In genomic region chr5:44303886-44304855, GRCm38 (mm10) we compare ENCODE assay signal across 8 mouse cellular contexts.
DNase-seq lines count a peak whose midpoint lies in the region; ATAC-seq and TF ChIP-seq lines count a peak whose summit lies in the region.

No protein-coding gene starts in this region.

- H3K27me3 ChIP-seq in heart, embryonic 15.5 days: no peaks in the 10 kb centered on the region; the same call in 1 of the 2 replicates
- no peaks in the 10 kb centered on the region for H3K27me3 ChIP-seq in liver, embryonic 14.5 days (ENCODE audit: control insufficient read depth, insufficient read depth, low read length)
- H3K27me3 ChIP-seq in neural tube, embryonic 15.5 days (replicated peaks): no peaks in the 10 kb centered on the region

- H3K36me3 ChIP-seq in heart, embryonic 15.5 days: no peaks in the 10 kb centered on the region
- H3K36me3 ChIP-seq in liver, embryonic 14.5 days (replicated peaks; ENCODE audit: control insufficient read depth, insufficient read depth, low read depth): no peaks in the 10 kb centered on the region
- H3K36me3 ChIP-seq in neural tube, embryonic 15.5 days: no peaks in the 10 kb centered on the region

- H3K27ac ChIP-seq in heart, embryonic 15.5 days: no peak overlapping the region
- no peak overlapping the region for H3K27ac ChIP-seq in liver, embryonic 14.5 days
- H3K27ac ChIP-seq in neural tube, embryonic 15.5 days (replicated peaks): peak overlapping the region; percentile 39; the same call in 1 of the 2 replicates

- WGBS in heart, embryonic 15.5 days: 31% methylated on average over 14 of the region's 14 CpGs
- WGBS in liver, embryonic 14.5 days (ENCODE audit: insufficient replicate concordance): 29% methylated on average over 14 of the region's 14 CpGs
- 31% methylated on average over 14 of the region's 14 CpGs for WGBS in neural tube, embryonic 15.5 days

- no peaks in the 10 kb centered on the region for H3K9me3 ChIP-seq in heart, embryonic 15.5 days (replicated peaks)
- H3K9me3 ChIP-seq in liver, embryonic 14.5 days (ENCODE audit: control insufficient read depth, low read length): no peaks in the 10 kb centered on the region
- H3K9me3 ChIP-seq in neural tube, embryonic 15.5 days (replicated peaks): no peaks in the 10 kb centered on the region

- H3K4me3 ChIP-seq in heart, embryonic 15.5 days: no peak overlapping the region
- H3K4me3 ChIP-seq in liver, embryonic 14.5 days (ENCODE audit: insufficient read depth in 1 of 2, low read depth in 2 of 2, low read length in 2 of 2): no peak overlapping the region
- no peak overlapping the region; the same call in 1 of the 2 replicates for H3K4me3 ChIP-seq in neural tube, embryonic 15.5 days (replicated peaks)

- DNase-seq in CD4-positive helper T cell, adult 2 months (ENCODE audit: low read depth, low spot score): peak; percentile 17
- peak; percentile 57 to 58 for DNase-seq in adrenal gland, adult 18-20 months (ENCODE audit: low spot score in 2 of 2)
- DNase-seq in embryo, embryonic 10 days (ENCODE audit: low spot score): peak; percentile 90
- DNase-seq in kidney, postnatal 25 days: peak; percentile 58 to 86
- peak in 1 of 3 experiments; percentile 7 for DNase-seq in liver, embryonic 14.5 days (ENCODE audit: low read depth in 3 of 3, low spot score in 3 of 3)
- no peak for DNase-seq in T-cell, adult 2 months (ENCODE audit: low spot score)

- no peak for TF ChIP-seq EP300 in liver, embryonic 14.5 days (IDR thresholded peaks at IDR 0.05; ENCODE audit: low read depth)

- no peak for ATAC-seq in heart, embryonic 15.5 days (replicated peaks; ENCODE audit: insufficient number of reproducible peaks, insufficient read depth, low FRiP score, low read depth)
- ATAC-seq in liver, embryonic 14.5 days (ENCODE audit: insufficient read depth): no peak
- ATAC-seq in neural tube, embryonic 15.5 days (ENCODE audit: low FRiP score): peak; percentile 85

- H3K9ac ChIP-seq in heart, embryonic 15.5 days: no peak overlapping the region
- H3K9ac ChIP-seq in liver, embryonic 14.5 days (replicated peaks): no peak overlapping the region
- no peak overlapping the region for H3K9ac ChIP-seq in neural tube, embryonic 15.5 days (replicated peaks)

- peaks cover 3% of the 10 kb centered on the region for H3K4me1 ChIP-seq in heart, embryonic 15.5 days (replicated peaks)
- H3K4me1 ChIP-seq in liver, embryonic 14.5 days (replicated peaks; ENCODE audit: control insufficient read depth in 2 of 2, insufficient read depth in 2 of 2, low read length in 1 of 2): 0 out of 4 replicates have a peak, but pooled peaks cover 0 to 2% of the 10 kb centered on the region in 2 experiments
- peaks cover 4% of the 10 kb centered on the region; the same call in 1 of the 2 replicates for H3K4me1 ChIP-seq in neural tube, embryonic 15.5 days

- H3K4me2 ChIP-seq in heart, embryonic 15.5 days: peak overlapping the region; percentile 36; the same call in 1 of the 2 replicates
- H3K4me2 ChIP-seq in liver, embryonic 14.5 days (ENCODE audit: low read depth): no peak overlapping the region
- peak overlapping the region; percentile 47 for H3K4me2 ChIP-seq in neural tube, embryonic 15.5 days

- TF ChIP-seq CTCF in liver, embryonic 14.5 days (IDR thresholded peaks at IDR 0.05; ENCODE audit: low read depth): peak; percentile 77
